Mouse (Mus musculus): Measurements from ENCODE around the gene Crebl2.

Gene Crebl2

DNA sequence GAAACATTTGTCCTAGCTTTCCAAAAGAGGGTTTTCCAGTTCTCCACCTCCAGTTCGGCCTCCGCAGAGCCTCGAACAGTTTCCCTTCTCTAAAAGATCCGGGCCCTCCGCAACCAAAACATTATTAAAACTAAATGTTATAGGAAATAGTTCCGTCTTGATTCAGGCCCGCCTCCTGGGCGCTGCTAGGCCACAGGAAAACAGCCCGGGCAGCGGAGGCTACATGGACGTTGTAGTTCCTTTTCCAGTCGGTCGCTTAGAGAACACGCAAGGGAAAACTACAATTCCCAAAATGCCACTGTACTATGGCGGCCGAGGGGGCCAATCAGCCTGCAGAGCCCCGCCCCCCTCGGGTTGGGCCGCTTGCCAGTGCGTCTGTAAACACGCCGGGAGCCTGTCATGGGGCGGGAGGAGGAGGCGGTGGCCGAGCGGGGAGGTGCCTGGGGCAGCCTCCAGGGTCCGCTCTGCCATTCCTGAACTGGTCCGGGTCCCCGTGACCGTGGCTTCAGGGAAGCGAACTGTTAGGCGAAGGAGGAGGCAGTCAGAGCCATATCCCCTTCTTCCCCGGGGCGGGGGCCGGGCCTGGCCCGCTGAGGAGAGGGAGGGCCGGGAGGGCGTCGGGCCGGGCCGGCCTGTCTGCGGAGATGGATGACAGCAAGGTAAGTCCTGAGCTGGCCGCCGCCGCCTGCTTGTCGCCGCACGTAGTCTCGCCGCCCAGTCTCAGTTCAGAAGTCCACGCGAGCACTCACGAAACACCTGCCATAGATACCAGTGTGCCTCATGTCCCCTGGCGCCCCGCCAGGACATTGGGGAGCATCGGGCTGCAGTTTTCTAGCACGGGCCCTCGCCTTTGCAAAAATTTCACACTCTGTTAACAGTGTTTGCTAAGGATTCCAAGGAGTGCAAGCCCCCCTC is at the start of gene Crebl2:
Crebl2 (plus strand) TSS at position 369 of the 915 bp plus-strand sequence.
- DNase-seq: peak; percentile 100

GRCm38 (mm10) chr6:134781494-134781913 is 48.5 kb upstream of the Crebl2 start:
- DNase-seq: peak; percentile 32

DNA sequence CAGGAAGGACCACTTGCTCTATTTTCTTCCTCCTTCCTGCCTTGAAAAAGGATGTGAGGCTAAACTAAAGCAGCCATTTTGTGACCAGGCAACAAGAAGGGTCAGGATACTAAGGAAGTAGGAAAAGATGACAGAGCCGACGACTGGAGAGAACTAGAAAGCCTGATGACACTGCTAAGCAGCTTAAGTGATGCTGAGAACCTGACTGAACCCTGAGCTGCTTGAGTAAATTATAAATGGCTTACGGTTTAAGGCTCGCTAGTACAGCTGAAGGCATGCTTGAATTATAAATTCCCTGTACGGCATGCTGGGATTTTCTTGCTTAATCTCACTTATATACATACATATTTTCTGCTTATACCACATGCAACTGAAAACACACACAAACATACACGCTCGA is 47.1 kb upstream of the Crebl2 start:
- no peak for DNase-seq

GRCm38 (mm10) chr6:134786426-134786825 is 43.5 kb upstream of the Crebl2 start:
- DNase-seq: no peak

DNA sequence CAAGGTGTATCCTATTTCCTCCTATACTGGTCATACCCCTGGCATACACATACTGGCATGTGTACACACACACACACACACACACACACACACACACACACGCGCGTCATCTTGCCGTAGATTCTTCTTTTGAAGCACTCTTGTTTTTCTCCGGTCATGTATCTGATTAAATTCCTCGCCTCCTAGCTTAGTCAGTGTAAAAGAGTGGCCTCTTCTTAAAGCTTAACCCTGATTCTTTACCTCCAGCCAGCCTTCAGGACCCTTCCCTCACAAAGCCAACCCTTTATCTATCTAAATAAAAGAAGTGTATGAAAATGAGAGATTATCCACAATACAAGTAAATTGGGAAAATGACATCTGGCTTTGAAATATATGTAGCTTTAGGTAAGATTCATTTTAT is 40.9 kb upstream of the Crebl2 start:
- no peak for DNase-seq

DNA sequence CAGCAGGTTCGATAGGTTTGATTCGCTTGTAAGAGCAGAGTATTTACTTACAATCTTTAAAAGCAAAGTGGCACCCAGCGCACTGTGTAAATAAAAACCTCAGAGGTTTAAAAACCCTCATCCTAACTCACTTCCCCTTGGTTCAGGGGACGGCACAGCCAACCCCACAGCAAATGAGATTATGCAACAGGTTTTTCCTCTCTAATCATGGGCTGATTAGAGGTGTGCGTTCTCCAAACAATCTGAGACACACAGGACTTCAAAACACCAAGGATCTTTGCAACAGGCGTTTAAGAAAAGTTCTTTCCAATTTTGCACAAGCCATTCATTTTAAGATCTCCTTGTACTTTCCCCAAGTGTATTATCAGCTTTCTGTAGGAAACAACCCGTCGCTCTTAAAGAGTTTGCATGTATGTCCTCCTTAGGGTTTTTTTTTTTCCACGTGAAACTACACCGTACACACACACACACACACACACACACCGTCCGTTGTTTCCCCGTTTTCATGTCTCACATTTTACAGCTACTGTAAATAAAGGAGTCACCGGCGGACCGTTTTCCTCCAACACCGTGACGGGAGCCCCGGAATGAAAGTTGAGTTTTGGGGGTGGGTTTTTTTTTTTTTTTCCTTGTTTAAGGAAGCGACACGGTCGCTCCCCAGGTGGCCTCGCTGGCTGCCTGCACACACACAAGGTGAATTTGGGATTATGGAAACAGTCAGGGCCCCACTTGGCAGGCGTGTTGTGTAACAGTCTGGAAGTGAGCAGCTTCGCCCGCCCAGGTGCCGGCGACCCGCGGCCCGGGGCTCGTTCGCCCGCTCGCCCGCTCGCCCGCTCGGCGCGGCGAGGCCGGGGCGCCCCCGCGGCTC is 38.5 kb upstream of the Crebl2 start:
- peak; percentile 65 for DNase-seq

DNA sequence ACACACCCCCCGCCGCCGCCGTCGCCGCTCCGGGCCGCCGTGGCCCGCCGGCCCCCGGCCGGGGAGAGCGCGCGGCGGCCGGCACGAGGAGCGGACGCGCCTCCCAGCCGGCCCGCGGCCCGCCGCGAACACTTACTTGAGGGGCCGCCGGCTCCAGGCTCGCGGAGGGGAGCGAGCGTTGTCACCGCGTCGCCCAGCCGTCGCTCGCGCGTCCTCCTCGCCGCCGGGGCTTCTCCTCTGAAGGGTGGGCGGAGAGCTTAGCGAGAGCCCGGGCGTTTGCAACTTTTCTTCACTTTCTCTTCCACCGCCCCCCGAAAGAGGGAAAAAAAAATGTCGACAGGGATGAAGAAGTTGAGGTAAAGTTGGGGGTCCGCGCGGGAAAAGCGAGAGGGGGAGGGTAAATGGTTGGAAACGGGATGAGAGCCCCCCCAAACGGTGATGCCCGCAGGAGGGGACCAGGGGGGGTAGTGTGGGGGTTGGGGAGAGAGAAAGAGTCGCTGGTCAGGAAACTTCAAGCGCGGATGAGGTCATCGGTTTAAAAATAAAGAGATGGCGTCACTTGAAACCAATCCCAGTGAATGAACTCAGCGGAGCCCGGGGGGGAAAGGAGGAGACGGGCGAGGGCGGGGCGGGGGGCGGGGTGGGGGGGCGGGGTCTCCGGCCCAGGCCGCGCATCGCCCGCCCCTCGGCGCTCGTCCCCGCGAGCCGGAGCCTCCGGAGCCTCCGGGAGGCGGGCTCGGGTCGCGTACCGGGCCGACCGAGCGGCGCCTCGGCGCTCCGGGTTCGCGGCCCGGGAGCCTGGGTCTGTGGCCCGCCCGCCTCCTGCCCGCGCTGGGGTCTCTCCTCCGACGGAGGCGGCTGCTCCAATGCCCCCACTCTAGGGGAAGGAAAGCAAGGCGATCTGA is 37.6 kb upstream of the Crebl2 start, which contains the start of gene Dusp16:
Dusp16 (minus strand) TSS at position 485 of the 905 bp plus-strand sequence.
- peak; percentile 84 for DNase-seq

- DNase-seq: no peak
Measured at GRCm38 (mm10) chr6:134793046-134793806, 36.7 kb upstream of the Crebl2 start.

GRCm38 (mm10) chr6:134793911-134794520 is 35.9 kb upstream of the Crebl2 start:
- peak; percentile 85 for DNase-seq

DNA sequence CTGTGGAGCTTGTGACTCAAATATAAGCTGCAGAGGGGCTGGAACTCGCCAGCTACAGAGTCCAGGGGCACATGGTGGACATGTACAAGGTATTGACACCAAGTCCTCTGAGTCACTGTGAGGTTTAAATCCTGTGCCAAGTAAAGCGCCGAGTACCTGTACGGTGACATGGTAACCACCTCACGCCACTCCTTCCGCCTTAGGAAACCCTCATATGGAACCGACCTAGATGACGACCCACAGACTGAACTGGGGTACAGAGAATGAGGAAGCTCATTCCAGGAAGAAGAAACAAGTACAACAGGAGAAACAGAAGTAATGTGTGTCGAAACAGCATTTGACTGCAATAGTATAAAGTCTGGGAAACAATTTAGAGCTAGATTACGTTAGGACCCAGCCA is 33.7 kb upstream of the Crebl2 start:
- DNase-seq: no peak

GRCm38 (mm10) chr6:134801483-134801882 is 28.5 kb upstream of the Crebl2 start:
- no peak for DNase-seq

DNA sequence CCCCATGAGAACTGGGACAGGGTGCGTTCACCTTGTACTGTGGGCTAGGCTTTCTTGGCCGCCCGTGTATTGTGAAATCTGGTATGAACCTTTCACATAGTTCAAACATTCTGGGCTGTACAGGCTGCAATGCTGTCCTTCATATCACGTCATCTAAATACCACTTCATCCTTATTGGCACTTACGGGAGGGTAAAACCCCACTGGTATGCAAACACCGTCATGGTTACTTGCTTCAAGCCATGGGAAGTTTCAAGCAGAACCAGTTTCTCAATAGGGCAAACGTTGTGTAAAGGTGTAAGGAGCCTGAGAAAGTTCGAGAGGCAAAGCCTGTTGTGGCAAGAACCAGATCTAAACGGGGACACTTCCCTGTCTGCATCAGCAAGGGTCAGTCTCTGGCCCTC is 27.3 kb upstream of the Crebl2 start:
- no peak for DNase-seq

DNA sequence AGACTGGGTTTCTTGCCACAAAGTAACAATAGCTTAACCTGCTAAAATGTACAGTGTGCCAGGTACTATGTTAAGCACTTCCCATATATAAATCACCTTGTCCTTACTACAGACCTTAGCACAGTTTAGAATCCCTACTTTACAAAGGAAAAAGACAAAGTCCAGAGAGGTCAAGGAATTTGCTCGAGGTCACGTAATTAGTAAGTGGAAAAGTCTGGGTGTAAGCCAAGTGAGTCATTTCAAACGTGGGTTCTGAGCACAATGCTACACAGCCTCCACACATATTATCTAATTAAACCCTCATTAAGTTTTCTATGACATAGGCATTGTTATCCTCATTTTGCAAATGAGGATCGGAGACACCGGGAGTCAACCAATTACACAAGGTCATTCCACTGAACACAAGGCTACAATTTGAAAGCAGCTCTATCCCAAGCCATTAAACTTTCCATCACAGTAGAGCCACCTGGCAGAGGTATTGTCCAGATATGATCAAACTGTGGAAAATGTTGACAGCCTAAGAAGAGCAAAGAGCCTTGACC is 25.1 kb upstream of the Crebl2 start:
- no peak for DNase-seq

DNA sequence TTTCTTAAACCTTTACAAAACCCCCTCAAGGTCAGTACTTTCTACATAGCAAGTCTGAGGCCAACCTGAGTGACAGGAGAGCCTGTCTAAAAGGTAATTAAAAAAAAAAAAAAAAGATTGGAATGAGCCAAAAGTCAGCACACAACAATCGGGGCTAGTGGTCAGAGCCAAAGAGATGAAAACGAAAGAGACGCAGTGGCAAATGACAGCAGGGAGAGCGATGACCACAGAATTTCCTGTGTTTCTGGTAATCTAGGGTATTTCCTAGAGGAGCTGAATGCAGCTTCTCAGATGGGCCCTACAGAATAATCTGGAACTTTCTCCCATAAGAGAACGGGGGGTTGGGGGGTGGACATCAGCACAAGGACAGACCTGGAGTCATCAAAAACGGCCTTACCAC is 23.8 kb upstream of the Crebl2 start:
- no peak for DNase-seq

GRCm38 (mm10) chr6:134807091-134807490 is 22.9 kb upstream of the Crebl2 start:
- no peak for DNase-seq

DNA sequence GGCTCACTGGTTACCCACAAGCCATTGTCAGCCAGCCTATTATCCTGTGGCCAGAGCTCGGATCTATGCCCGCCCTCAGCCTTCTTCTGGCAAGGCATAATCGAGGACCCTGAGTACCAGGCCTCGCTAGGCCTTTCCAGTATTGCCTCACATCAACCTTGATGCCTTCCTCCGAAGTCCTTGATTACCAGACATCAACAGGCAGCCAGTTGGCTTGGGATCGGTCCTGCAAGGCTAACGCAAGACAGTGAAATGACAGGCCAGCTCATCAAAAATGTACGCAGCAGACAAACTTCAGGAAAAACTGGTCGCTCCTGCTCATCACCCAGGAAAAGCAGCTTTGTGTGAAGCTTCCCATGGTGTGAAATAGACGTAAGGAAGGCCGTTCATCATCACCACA is 22.2 kb upstream of the Crebl2 start:
- no peak for DNase-seq

DNA sequence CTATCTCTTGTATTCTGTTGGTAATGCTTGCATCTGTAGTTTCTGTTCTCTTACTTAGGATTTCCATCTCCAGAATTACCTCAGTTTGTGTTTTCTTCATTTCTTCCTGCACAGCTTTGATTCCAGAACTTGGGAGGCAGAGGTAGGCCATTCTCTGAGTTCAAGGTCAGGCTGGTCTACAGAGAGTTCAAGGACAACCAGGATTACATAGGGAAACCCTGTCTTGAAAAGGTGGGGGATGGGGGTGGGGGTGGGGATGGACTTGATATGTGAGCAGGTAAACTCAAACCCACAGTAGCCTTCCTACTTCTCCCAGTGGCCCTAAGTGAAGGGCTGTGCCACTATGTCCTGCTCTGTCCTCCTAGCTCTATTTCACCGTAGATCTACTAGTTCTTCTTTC is 16.9 kb upstream of the Crebl2 start:
- DNase-seq: no peak

- DNase-seq: no peak
Measured at GRCm38 (mm10) chr6:134817051-134817928, 12.7 kb upstream of the Crebl2 start.

DNA sequence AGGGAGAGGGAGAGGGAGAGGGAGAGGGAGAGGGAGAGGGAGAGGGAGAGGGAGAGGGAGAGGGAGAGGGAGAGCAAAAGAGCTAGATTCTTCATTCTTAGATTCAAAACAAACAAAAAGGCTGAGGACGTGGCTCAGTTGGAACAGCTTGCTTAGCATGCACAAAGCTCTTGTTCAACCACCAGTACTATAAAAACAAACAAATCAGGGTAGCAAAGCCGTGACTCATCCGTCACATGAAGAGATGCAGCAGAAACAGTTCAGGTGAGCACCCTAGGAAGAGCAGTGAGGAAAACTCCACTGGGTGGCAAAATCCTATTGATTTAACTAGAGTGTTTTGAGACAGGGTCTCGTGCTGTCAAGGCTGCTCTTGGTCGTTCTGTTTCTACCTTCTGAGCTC is 10.2 kb upstream of the Crebl2 start:
- DNase-seq: no peak

GRCm38 (mm10) chr6:134820411-134820810 is 9.5 kb upstream of the Crebl2 start:
- no peak for DNase-seq

Measured in cerebellum, adult 11 months (tissue).